Mouse (Mus musculus) olfactory bulb, adult 2 months (tissue): ENCODE results near the gene Depdc1b. TPM values are rescaled to one million over a fixed set of nuclear protein-coding genes. Genes with fewer than 3 reads are reported as not detected.

Source experiments
- H3K27ac ChIP-seq: fragments of 200-500 bp; 2 replicates; pipeline ENCODE4 v1.5.1; 2012; ENCODE audit warnings: low read depth, low read length; ENCODE audit not compliant: insufficient read depth
- H3K4me1 ChIP-seq: fragments of 200-500 bp; 2 replicates; pipeline ENCODE4 v1.6.1; 2012; ENCODE audit warnings: low read length; ENCODE audit not compliant: control insufficient read depth, insufficient read depth
- H3K4me3 ChIP-seq: fragments of 200-500 bp; 2 replicates; pipeline ENCODE4 v1.5.1; 2012; ENCODE audit warnings: mild to moderate bottlenecking, low read depth, low read length, moderate library complexity; ENCODE audit not compliant: insufficient read depth
- CTCF ChIP-seq: fragments of 200-500 bp; IDR thresholded peaks from 2 replicates; pipeline ENCODE4 v1.5.1; 2012; ENCODE audit warnings: low read depth, mild to moderate bottlenecking, low read length, moderate library complexity; ENCODE audit not compliant: insufficient read depth
- POLR2A ChIP-seq: fragments of 200-500 bp; IDR thresholded peaks from 2 replicates; pipeline ENCODE4 v1.6.1; 2012; ENCODE audit warnings: mild to moderate bottlenecking, low read depth, low read length, moderate library complexity; ENCODE audit not compliant: insufficient read depth
- WGBS: fragments of 180-500 bp; shearing (Covaris S2); methylation state at CpG from one replicate; pipeline ENCODE4 v1.1.7; 2018; 5-methylcytosine and 5-hydroxymethylcytosine counted together
- polyA plus RNA-seq: library from polyadenylated mRNA; stranded (reverse); fragments of >200 nt; gene quantifications from 2 replicates; pipeline ENCODE4 v1.2.4, GENCODE M21; 2012; ENCODE audit warnings: low replicate concordance; ENCODE audit not compliant: missing spikeins, insufficient read depth, insufficient read length

The Depdc1b gene
- polyA plus RNA-seq, 1 experiment, result not detected

DNA sequence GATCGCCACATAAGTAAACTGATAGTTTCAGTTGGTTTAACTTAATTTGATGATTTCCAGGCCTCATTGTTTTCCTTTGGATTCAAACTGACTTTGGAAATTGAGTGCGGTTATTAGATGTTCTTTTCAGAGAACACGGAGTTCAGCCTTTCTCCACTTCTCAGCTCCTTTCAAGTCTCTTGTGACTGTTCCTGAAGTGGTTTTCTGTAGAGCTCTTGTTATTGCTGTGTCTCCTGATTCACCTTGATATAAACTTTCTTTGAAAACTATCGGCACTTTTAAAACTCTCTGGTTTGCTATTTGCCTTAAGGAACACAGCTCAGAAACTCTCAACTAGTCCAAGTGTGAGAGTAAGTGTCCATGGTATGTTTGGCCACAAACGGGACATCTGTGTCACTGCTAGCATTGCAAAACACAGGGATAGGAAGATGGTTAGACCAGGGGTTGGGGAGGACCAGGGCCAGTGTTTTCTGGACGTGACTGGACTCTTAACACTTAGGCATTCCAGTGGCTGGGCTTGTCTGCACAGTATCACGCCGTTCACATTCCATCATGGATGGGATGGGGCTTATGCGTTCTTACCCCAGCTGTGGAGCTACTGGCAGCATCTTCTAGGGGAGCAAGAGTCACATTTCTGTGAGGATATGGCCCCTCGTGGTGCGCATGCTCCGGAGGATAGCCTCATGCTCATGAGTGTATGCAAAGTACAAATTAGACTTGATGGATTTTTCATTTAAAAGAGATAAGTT lies 38.8 kb downstream of the Depdc1b start:
- H3K4me1 ChIP-seq, result 0 out of 2 replicates have a peak, but pooled peaks cover 2% of the 10 kb centered on the region
- TF ChIP-seq CTCF, result no peak
- no peak for TF ChIP-seq POLR2A
- 93% methylated on average over 12 of the region's 12 CpGs for WGBS
- no peak overlapping the region for H3K27ac ChIP-seq
- H3K4me3 ChIP-seq, result no peak overlapping the region

- H3K4me1 ChIP-seq, result 0 out of 2 replicates have a peak, but pooled peaks cover 2% of the 10 kb centered on the region
- WGBS, result 46% methylated on average over 10 of the region's 10 CpGs
- no peak for TF ChIP-seq CTCF
- no peak for TF ChIP-seq POLR2A
- no peak overlapping the region for H3K4me3 ChIP-seq
- no peak overlapping the region for H3K27ac ChIP-seq
Observed at GRCm38 (mm10) chr13:108357362-108357761, 41.2 kb downstream of the Depdc1b start.

GRCm38 (mm10) chr13:108358228-108358627 lies 42.1 kb downstream of the Depdc1b start:
- WGBS, result 82% methylated on average over 3 of the region's 3 CpGs
- Histone ChIP-seq H3K4me3 (no peak overlapping the region), H3K4me1 (0 out of 2 replicates have a peak, but pooled peaks cover 2% of the 10 kb centered on the region), H3K27ac (no peak overlapping the region)
- no peak for TF ChIP-seq CTCF
- no peak for TF ChIP-seq POLR2A

DNA sequence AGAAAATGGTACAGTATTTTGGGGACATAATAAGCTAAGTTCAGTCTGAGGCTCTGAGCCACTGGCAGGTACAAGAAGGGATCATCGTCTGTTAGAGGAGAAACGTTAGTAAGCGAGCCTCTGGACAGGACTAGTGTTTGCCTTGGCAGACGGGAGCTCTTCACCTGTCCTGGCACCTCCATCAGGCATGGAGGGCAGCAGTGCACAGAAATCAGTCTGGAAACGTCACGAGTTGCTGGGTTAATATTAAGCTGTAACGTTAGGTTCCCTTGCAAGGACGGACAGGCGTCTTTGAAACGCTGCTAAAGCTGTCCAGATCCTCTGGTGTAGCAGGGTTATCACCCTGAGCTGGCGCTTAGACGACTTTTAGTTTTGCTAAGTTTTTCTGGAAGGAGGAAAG lies 51.4 kb downstream of the Depdc1b start:
- H3K27ac ChIP-seq, result no peak overlapping the region
- 97% methylated on average over 12 of the region's 12 CpGs for WGBS
- TF ChIP-seq POLR2A (no peak), CTCF (no peak)
- no peaks in the 10 kb centered on the region for H3K4me1 ChIP-seq
- no peak overlapping the region for H3K4me3 ChIP-seq

DNA sequence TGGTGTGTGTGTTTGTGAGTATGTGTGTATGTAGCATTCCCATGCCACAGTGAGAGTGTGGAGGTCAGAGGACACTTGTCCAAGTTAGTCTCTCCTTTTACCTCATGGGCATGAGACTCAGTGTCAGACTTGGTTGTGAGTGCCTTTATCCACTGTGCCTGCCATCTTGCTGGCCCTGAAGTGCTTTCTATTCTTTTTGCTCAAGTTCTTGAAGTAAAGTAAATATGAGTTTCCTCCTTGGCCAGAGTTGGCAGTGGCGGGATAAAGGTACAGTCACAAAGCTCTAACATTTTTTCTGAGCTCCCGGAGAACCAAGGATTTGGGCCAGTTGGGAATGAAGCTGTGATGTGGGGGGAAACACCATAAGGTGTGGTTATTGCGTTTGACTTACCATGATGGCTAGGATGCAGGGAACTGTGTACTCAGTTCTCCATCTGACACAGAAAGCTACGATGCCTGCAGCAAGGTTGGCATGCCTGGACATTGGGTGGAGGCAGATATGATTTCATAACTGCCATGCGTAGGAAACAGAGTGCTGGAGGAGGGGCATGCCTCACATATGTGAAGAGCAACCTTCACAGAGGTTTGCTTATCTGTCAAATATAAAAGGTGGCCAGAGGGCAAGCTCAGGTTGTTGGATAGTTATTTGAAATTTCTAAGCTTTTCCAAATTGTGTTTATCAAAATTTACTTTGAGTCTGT lies 54.3 kb downstream of the Depdc1b start:
- Histone ChIP-seq H3K4me1 (no peaks in the 10 kb centered on the region), H3K27ac (no peak overlapping the region), H3K4me3 (no peak overlapping the region)
- no peak for TF ChIP-seq CTCF
- no peak for TF ChIP-seq POLR2A
- 91% methylated on average over 5 of the region's 5 CpGs for WGBS

GRCm38 (mm10) chr13:108371352-108371921 lies 55.3 kb downstream of the Depdc1b start:
- no peak overlapping the region for H3K27ac ChIP-seq
- H3K4me1 ChIP-seq, result no peaks in the 10 kb centered on the region
- no peak overlapping the region for H3K4me3 ChIP-seq
- WGBS, result 86% methylated on average over 9 of the region's 9 CpGs
- TF ChIP-seq POLR2A (no peak), CTCF (no peak)

- H3K27ac ChIP-seq, result no peak overlapping the region
- no peak overlapping the region for H3K4me3 ChIP-seq
- 79% methylated on average over 1 of the region's 1 CpGs for WGBS
- TF ChIP-seq POLR2A (no peak), CTCF (no peak)
- no peaks in the 10 kb centered on the region for H3K4me1 ChIP-seq
Observed at GRCm38 (mm10) chr13:108373231-108373630, 57.1 kb downstream of the Depdc1b start.

DNA sequence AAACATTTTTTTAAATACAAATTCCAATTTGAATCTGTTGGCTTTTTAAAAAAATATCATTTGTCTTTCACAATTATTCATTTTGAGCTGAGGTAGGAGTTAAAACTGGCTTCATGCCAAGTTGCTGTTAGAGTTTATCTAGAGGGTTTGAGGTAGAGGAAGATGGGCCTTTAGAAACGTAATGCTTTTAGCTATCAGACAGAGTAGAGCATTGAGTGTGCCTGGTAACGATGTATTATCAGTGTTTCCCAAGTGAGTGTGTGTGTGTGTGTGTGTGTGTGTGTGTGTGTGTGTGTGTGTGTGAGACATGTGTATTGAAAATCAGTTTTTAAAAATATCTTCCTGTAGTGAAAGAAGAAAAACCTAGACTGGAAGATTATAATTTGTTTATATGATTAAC lies 60.5 kb downstream of the Depdc1b start:
- H3K27ac ChIP-seq, result no peak overlapping the region
- no peak for TF ChIP-seq CTCF
- no peak for TF ChIP-seq POLR2A
- no peaks in the 10 kb centered on the region for H3K4me1 ChIP-seq
- H3K4me3 ChIP-seq, result no peak overlapping the region
- WGBS, result 75% methylated on average over 2 of the region's 2 CpGs

- 90% methylated on average over 3 of the region's 3 CpGs for WGBS
- TF ChIP-seq POLR2A, result no peak
- no peak for TF ChIP-seq CTCF
- no peaks in the 10 kb centered on the region for H3K4me1 ChIP-seq
- H3K4me3 ChIP-seq, result no peak overlapping the region
- H3K27ac ChIP-seq, result no peak overlapping the region
Observed at GRCm38 (mm10) chr13:108381161-108381560, 65.0 kb downstream of the Depdc1b start.
